Mouse (Mus musculus): Measurements from ENCODE around the gene Slc16a8.

GRCm38 (mm10) chr15:79261095-79261725 is 6.6 kb upstream of the Slc16a8 start:
- TF ChIP-seq EP300 (IDR thresholded peaks at IDR 0.05; ENCODE audit: low read depth) (no peak), CTCF (IDR thresholded peaks at IDR 0.05; ENCODE audit: low read depth) (no peak)
